Mouse (Mus musculus) G1E (cell line): ENCODE results near the gene Sumo1. TPM values are rescaled to one million over a fixed set of nuclear protein-coding genes. Genes with fewer than 3 reads are reported as not detected.

Experiments
- ATAC-seq: 2 replicates; pipeline ENCODE4 v1.8.0; 2016; ENCODE audit warnings: mild to moderate bottlenecking; ENCODE audit not compliant: insufficient number of reproducible peaks, poor library complexity, low FRiP score, severe bottlenecking; ENCODE audit errors: extremely low read depth
- DNase-seq: peaks from one replicate; pipeline ENCODE4 v3.0.0; 2012; ENCODE audit warnings: low spot score
- H3K27me3 ChIP-seq: 2 replicates; pipeline ENCODE4 v1.6.1; 2012; ENCODE audit warnings: mild to moderate bottlenecking, low read length, inconsistent platforms; ENCODE audit not compliant: insufficient read depth
- H3K36me3 ChIP-seq: replicated peaks from 2 replicates; pipeline ENCODE3; 2012; ENCODE audit warnings: mild to moderate bottlenecking, inconsistent platforms
- H3K4me1 ChIP-seq: 2 replicates; pipeline ENCODE4 v1.6.1; 2012; ENCODE audit warnings: low read depth, low read length, inconsistent platforms, mixed read lengths; ENCODE audit not compliant: insufficient read depth
- H3K4me3 ChIP-seq: 2 replicates; pipeline ENCODE4 v1.5.1; 2012; ENCODE audit warnings: low read depth, mild to moderate bottlenecking, inconsistent platforms, low read length, moderate library complexity, mixed read lengths
- H3K9me3 ChIP-seq: replicated peaks from 2 replicates; pipeline ENCODE4 v1.6.1; 2012; ENCODE audit warnings: inconsistent platforms
- CTCF ChIP-seq: IDR thresholded peaks from 2 replicates; pipeline ENCODE4 v1.5.1; 2012; ENCODE audit warnings: low read depth, low read length, inconsistent platforms, mixed read lengths
- GATA1 ChIP-seq: IDR thresholded peaks from 2 replicates; pipeline ENCODE4 v1.6.1; 2012; ENCODE audit warnings: borderline replicate concordance, low read length, inconsistent platforms, mixed read lengths
- GATA2 ChIP-seq: IDR thresholded peaks from 2 replicates; pipeline ENCODE4 v1.6.1; 2012; ENCODE audit warnings: low read depth, low read length, inconsistent platforms, borderline replicate concordance
- POLR2AphosphoS5 ChIP-seq: IDR thresholded peaks from 2 replicates; pipeline ENCODE4 v1.6.1; 2012; ENCODE audit warnings: low read depth, low read length, inconsistent platforms; ENCODE audit not compliant: insufficient replicate concordance
- TAL1 ChIP-seq: conservative IDR thresholded peaks from 2 replicates; pipeline ENCODE4 v1.6.1; 2012; ENCODE audit warnings: low read depth, low read length, inconsistent platforms, mixed read lengths
- polyA plus RNA-seq: library from polyadenylated mRNA; stranded (reverse); fragments of >175 nt; gene quantifications from 2 replicates; pipeline ENCODE4 v1.2.3, GENCODE M21; 2012
- total RNA-seq, 2 experiments: library from RNA; stranded (forward) in 1 of 2; stranded (reverse) in 1 of 2; fragments of 200-1000 nt in 1 of 2; fragments of >200 nt in 1 of 2; fragmentation: Nextera tagmentation in 1 of 2; gene quantifications; 2 replicates each; pipeline ENCODE4 v1.2.3; 2014 to 2017

Gene Sumo1
- total RNA-seq (2014; fragmentation: Nextera tagmentation) (235 and 250 TPM in 2 replicates), total RNA-seq (2017) (329 and 350 TPM in 2 replicates), polyA plus RNA-seq (424 and 589 TPM in 2 replicates)

DNA sequence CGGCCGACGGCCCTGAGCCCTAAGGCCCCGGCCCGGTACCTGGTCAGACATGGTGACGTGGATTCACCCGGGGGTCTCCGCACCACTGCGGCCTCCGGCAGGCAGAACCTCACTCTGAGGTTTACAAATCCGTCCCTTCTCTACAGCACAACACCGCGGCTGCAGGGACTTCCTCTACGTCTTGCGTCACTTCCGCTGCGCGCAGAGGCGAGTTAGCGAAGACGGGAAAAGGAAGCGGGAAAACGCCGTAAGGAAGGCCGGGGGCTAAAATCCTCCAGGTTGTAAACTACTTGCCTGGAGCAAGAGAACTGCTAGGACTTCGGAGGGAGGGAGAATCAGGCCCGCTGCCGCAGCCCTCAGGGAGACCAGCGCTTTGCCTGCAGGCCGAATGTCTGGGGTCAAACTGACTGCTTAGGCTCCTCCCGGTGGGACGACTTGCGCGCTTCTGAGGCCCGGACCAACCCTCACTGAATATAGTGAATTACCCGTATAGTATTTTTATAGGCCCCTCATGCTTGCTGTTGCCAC lies at the start of gene Sumo1:
Sumo1 (minus strand) TSS at position 194 of the 528 bp plus-strand sequence.
- no peak for TF ChIP-seq TAL1
- H3K36me3 ChIP-seq = peaks cover 44% of the 10 kb centered on the region
- no peaks in the 10 kb centered on the region for H3K27me3 ChIP-seq
- no peaks in the 10 kb centered on the region for H3K9me3 ChIP-seq
- DNase-seq (peak; percentile 91), ATAC-seq (peak; percentile 83)
- peak within 1 kb of the TSS; percentile 76 for H3K4me3 ChIP-seq
- peaks cover 41% of the 10 kb centered on the region for H3K4me1 ChIP-seq

DNA sequence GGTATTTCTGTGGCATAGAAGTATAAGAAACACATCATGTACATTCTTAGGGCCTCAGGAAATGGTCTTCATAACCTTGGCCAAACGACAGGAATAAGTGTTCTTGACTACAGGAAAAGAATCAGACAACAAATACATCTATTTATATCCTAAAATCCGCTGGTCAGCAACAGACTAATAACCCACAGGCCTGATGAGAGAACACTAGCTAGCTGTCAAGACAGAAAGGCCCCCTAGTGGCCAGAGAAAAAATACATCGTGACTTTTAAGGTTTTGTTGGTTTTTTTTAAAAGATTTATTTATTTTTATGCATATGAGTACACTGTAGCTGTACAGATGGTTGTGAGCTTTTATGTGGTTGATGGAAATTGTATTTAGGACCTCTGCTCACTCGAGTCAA lies 49.3 kb upstream of the Sumo1 start:
- no peak; the same call in 1 of the 2 replicates for ATAC-seq
- H3K4me3 ChIP-seq = no peak overlapping the region
- H3K27me3 ChIP-seq = no peaks in the 10 kb centered on the region
- DNase-seq = peak; percentile 16
- no peaks in the 10 kb centered on the region; the same call in 1 of the 2 replicates for H3K4me1 ChIP-seq
- peaks cover 64% of the 10 kb centered on the region for H3K36me3 ChIP-seq
- TF ChIP-seq POLR2AphosphoS5 (no peak), CTCF (peak; percentile 36; the same call in 1 of the 2 replicates), GATA2 (no peak), TAL1 (no peak), GATA1 (no peak)
- no peaks in the 10 kb centered on the region for H3K9me3 ChIP-seq

DNA sequence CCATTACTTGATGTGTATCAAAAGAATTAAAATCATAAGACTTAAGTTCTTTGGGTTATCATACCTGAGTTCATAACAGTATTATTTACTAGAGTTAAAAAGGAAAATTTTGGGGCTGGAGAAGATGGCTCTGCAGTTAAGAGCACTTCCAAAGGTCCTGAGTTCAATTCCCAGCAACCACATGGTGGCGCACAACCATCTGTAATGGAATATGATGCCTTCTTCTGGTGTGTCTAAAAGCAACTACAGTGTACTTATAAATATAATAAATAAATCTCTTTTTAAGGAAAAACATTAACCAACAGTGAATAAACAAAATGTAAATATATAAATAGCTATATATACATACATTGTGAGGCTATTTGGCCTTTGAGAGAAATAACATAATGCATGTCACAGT lies 31.1 kb upstream of the Sumo1 start:
- Histone ChIP-seq H3K4me3 (no peak overlapping the region), H3K9me3 (no peaks in the 10 kb centered on the region), H3K27me3 (no peaks in the 10 kb centered on the region), H3K36me3 (peaks cover 95% of the 10 kb centered on the region), H3K4me1 (peaks cover 16% of the 10 kb centered on the region)
- TF ChIP-seq POLR2AphosphoS5 (no peak), GATA1 (no peak), TAL1 (no peak), GATA2 (no peak), CTCF (no peak)
- no peak for ATAC-seq
- DNase-seq = no peak

DNA sequence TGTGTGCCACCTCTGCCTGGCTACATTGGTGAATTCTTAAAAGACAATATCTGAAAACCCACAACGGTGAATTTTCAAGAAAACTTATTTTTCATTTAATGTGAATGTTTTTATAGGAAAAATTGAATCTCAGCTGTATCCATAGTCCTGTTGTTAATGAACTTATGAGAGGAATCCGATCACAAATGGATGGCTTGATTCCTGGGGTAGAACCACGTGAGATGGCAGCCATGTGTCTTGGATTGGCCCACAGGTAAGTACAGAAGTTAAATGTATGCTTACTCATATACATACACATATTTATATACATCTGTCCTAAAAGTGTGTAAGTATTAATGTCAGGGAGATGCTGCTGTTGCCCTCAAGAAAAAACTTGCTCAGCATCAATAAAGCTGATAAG lies 27.6 kb upstream of the Sumo1 start:
- H3K36me3 ChIP-seq = peaks cover 96% of the 10 kb centered on the region
- H3K27me3 ChIP-seq = no peaks in the 10 kb centered on the region
- no peaks in the 10 kb centered on the region for H3K9me3 ChIP-seq
- H3K4me1 ChIP-seq = peaks cover 17% of the 10 kb centered on the region
- DNase-seq (no peak), ATAC-seq (no peak)
- TF ChIP-seq GATA2 (no peak), GATA1 (no peak), POLR2AphosphoS5 (no peak), TAL1 (no peak), CTCF (no peak)
- no peak overlapping the region for H3K4me3 ChIP-seq

DNA sequence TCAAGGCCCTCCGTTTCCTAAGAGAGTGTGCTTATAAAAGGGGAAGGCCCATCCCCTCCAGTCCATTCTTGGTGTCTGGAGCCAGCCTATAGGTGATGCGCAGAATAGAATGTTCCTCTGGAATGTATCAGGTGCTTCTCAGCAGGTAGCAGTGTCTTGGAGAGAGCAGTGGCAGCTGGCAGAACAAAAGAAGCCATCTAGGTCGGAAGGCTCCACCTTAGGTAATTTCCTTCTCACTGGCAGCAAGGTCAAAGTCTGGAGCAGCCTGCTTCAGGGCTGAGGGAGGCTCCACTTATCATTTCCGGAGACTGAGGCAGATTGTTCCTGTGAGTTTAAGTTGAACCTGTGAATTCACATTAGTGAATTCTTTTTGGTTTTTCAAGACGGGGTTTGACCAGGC lies 27.1 kb upstream of the Sumo1 start:
- DNase-seq = no peak
- no peak for TF ChIP-seq GATA2
- TF ChIP-seq POLR2AphosphoS5 = no peak
- no peak for TF ChIP-seq TAL1
- TF ChIP-seq GATA1 = no peak
- TF ChIP-seq CTCF = no peak
- peaks cover 17% of the 10 kb centered on the region for H3K4me1 ChIP-seq
- H3K9me3 ChIP-seq = no peaks in the 10 kb centered on the region
- no peak overlapping the region for H3K4me3 ChIP-seq
- H3K36me3 ChIP-seq = peaks cover 96% of the 10 kb centered on the region
- ATAC-seq = no peak
- no peaks in the 10 kb centered on the region for H3K27me3 ChIP-seq

DNA sequence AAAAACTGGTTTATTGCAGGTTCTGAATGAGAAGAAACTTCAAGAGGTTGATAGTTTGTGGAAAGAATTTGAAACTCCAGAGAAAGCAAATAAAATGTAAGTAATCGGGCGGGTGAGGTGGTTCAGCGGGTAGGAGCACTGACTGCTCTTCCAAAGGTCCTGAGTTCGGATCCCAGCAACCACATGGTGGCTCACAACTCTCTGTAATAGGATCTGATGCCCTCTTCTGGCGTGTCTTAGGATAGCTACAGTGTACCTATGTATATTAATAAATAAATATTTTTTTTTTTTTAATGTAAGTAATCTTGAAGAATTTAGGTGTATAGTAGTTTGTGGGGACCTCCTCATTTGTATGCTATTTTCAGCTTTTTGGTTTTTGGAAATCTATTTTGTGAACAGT lies 19.8 kb upstream of the Sumo1 start:
- no peak for TF ChIP-seq POLR2AphosphoS5
- no peak for TF ChIP-seq GATA1
- TF ChIP-seq TAL1 = no peak
- TF ChIP-seq CTCF = no peak
- TF ChIP-seq GATA2 = no peak
- no peak for ATAC-seq
- Histone ChIP-seq H3K36me3 (peaks cover 85% of the 10 kb centered on the region), H3K9me3 (no peaks in the 10 kb centered on the region), H3K4me3 (no peak overlapping the region), H3K27me3 (no peaks in the 10 kb centered on the region), H3K4me1 (peaks cover 41% of the 10 kb centered on the region)
- DNase-seq = peak; percentile 9

DNA sequence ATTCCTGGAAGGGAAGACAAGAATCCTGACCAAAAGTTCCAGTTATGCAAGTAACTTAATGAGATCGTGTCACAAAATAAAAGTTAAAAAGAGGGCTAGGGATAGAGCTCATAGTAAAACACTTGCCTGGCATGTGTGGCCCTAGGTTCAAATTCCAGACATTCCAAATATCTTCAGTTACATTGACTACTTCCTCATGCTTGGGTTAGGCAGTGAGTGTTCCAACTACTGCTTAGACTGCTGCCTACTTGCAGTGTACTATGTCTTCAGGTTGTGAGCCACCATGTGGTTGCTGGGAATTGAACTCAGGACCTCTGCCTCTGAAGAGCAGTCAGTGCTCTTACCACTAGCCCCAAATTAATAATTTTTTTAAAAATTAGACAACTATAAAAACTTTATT lies 16.9 kb upstream of the Sumo1 start:
- no peak for ATAC-seq
- H3K27me3 ChIP-seq = no peaks in the 10 kb centered on the region
- no peak for TF ChIP-seq GATA1
- TF ChIP-seq TAL1 = no peak
- no peak for TF ChIP-seq GATA2
- TF ChIP-seq POLR2AphosphoS5 = no peak
- TF ChIP-seq CTCF = no peak
- no peak for DNase-seq
- no peaks in the 10 kb centered on the region for H3K9me3 ChIP-seq
- peaks cover 59% of the 10 kb centered on the region for H3K36me3 ChIP-seq
- H3K4me3 ChIP-seq = peak overlapping the region; percentile 81
- H3K4me1 ChIP-seq = peaks cover 43% of the 10 kb centered on the region
